Mouse (Mus musculus): Measurements from ENCODE around the gene Gm37240. TPM values are rescaled to one million over a fixed set of nuclear protein-coding genes. Genes with fewer than 3 reads are reported as not detected.

Gm37240 gene
- polyA plus RNA-seq, 1 experiment, result 0.26 TPM

DNA sequence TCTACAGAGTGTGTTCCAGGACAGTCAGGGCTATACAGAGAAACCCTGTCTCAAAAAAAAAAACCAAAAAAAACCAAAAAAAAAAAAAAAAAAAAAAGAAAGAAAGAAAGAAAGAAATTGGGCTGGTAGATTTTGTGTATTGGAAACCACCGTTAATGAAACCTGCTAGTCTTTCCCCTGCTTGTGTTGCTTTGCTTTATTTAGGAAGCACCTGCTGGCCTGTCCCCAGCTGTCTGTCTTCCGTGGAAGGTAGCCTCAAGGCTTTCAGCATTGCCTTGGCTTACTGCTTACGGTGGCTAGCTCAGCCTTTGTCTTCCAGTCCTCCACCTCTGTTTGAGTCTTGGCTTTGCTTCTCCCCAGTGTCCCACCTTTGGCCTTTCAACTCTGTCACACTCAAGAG lies 1060.4 kb downstream of the Gm37240 start:
- no peak for DNase-seq (ENCODE audit: extremely low spot score in 1 of 2, low spot score in 1 of 2)

DNA sequence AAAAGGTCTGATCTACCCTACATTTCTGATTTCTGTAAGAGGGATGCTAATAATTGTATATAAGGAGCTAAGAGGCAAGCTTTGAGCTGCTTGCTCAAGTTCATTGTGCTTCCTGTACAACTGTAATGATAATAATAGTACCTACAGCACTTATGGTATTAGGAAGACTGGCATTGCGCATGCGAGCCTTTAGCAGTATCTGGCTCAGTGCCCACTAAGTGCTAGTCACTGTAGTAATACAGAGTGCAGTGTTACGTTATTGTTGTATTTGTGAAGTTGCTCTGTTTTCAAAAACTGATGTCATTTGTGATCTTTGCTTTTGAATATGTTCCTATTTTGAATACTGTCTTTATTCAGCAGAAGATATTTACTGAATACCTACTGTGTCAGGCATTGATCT lies 1060.9 kb downstream of the Gm37240 start:
- no peak for DNase-seq (ENCODE audit: extremely low spot score in 1 of 2, low spot score in 1 of 2)

DNA sequence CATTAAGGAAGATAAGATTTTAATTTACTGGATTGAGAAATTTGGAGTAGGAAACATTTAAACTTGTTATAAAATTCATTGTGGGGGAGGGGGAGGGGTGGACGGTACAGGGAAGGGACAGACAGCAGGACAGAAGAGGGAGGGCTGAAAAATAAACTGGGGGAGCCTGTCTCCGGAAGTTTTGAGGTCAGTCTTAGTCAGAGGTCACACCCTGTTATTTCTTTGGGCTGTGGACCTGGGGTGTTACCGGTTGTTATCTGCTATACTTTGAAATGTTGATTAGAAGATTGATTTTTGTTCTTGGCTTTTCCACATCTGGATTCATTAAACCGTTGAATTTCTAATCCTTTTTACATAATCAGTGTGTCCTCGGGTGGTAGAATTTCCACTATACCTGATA lies 1061.3 kb downstream of the Gm37240 start:
- DNase-seq (ENCODE audit: extremely low spot score in 1 of 2, low spot score in 1 of 2), result no peak

DNA sequence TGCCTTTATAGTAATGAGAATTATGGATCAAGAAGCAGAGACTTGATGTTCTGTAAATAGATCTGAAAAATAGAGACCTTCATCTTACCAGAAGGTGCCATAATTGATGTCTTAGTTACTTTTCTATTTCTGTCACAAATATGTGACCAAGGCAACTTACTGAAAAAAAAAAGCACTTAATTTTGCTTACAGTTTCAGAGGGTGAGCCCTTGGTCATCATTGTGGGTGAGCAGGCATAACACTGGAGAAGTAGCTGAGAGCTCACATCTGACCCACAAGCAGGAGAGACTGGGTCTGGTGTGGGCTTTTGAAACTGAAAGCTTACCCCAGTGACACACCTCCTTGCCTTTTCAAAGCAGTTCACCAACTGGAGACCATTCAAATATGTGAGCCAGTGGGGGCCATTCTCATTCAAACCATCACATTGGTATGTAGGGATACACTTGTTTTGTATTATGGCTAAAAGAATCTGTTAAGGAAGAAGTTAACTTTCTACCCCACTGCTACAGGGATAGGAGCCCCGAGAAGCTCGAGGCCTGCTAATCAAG lies 1066.6 kb downstream of the Gm37240 start:
- no peak for DNase-seq (ENCODE audit: extremely low spot score in 1 of 2, low spot score in 1 of 2)

DNA sequence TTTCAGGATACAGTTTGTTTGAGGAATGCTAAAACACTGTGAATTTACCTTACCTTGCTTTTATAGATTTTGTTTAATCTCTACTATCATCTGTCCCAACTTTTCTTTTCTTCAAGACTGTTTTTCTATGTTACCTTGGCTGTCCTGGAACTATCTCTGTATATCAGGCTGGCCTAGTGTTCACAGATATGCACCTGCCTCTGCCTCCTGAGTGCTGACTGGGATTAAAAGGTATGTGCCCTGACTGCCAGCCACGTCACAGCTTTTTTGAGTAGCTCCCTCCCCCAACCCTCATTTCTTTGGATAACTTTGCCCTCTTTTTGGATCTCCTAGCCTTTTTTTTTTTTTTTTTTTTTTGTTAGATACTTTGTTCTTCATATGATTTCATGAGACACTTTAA lies 1070.4 kb downstream of the Gm37240 start:
- DNase-seq (ENCODE audit: extremely low spot score in 1 of 2, low spot score in 1 of 2), result no peak

DNA sequence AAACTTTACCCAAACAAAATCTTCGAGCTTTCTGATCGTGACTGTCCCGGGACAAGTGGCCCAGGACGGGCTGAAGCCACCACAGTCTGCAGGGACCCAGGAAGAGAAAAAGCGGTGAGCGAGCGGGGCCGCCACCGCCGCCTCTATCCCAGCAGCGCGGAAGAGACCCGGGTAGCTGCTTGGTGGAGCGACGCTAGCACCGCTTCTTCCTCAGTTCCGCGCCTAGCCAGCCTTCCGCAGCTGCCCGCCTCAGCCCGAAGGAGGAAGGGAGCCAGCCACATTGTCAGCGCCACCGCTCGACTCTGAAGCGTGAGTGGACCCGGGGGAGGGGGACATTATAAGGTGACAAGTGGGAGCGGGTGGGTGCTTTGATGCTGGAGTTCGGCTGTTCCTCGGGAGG lies 1071.9 kb downstream of the Gm37240 start:
- peak; percentile 10 to 55 for DNase-seq (ENCODE audit: extremely low spot score in 1 of 2, low spot score in 1 of 2)

DNA sequence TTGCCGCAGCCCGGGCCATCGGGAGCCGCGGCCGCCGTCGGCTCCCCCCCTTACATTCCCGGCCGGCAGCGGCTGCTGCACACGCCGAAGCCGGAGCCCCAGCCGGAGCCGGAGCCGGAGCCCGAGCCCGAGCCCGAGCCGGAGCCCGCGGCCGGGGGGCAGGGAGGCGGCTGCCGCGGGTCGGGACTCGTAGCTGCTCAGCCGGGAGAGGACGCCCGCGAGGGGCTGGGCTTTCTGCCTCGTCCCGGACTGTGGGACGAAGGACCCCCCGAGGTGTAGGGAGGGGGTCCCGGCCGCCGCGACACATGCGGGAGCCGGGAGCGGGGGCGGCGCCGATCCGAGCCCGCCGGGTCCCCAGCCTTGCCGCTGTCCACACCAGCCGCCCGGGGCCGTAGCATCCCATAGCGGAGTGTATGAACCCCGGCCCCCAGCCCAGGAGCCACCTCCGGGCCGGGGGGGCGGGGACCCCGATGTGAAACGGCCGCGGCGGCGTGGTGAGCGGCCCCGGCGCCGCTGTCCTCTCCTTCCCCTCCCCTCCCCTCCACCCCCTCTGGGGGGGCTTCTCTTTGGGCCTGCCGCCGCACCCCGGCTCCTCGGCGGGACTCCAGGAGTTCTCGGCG lies 1072.4 kb downstream of the Gm37240 start, which contains the start of gene Fbxw7:
Gene Fbxw7, plus strand, starts transcription at position 507 of the 620 bp plus-strand sequence.
- DNase-seq (ENCODE audit: extremely low spot score in 1 of 2, low spot score in 1 of 2), result no peak

DNA sequence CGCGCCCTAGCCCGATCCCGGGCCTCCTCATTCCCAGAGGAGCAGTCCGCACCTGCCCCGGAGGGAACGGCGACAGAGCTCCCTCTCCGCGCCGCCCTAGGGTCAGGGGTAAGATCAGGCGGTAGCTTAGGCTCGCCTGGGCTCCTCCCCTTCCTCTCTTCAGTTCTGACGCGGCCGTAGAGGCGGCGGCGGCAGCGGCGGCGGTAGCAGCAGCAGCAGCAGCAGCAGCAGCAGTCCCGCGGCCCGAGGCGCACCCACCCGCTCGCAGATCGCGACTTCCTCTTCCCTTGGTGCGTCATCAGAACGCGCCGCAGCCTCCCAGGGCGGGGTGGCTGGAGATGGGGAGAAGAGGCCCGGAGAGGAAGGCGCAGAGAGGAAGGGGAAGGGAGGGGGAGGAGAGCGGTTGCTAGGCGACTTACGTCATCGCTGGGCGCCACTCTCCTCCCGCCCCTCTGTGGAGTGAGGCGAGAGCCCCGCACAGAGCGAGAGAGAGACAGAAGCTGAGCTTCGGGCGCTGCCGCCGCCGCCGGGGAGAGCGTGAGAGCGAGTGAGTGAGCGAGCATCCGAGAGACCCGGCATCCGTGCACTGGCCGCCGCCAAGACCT lies 1073.1 kb downstream of the Gm37240 start:
- peak; percentile 98 to 100 for DNase-seq (ENCODE audit: extremely low spot score in 1 of 2, low spot score in 1 of 2)

DNA sequence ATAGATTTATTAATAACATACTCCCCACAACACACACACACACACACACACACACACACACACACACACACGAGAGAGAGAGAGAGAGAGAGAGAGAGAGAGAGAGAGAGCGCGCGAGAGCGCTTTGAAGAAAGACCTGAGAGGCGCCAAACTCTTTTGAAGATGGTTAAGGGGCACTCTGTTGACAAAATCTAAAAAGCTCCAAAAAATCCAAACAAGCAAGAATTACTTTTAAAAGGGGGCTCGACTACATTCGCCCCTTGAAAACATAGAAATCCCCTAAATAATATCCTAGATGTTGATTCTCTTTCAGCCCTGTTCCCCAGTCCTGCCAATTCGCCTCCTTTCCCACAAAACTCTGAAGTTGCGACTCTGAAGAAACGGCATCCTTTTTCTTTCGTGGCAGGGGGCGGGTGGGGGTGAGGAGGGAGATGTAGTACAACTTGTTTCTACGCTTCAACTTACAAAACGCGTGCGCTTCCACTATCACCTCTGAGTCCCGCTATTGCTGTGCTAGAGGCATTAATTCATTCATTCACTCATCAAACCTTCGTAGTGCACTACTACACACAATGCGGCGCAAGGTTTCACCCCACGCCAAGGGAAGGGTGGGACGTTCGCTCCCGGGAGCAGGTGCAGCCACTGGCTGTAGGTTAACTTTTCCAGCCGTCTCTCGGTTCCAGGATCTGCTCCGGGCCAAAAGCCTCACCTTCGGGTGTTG lies 1073.7 kb downstream of the Gm37240 start:
- no peak for DNase-seq (ENCODE audit: extremely low spot score in 1 of 2, low spot score in 1 of 2)

DNA sequence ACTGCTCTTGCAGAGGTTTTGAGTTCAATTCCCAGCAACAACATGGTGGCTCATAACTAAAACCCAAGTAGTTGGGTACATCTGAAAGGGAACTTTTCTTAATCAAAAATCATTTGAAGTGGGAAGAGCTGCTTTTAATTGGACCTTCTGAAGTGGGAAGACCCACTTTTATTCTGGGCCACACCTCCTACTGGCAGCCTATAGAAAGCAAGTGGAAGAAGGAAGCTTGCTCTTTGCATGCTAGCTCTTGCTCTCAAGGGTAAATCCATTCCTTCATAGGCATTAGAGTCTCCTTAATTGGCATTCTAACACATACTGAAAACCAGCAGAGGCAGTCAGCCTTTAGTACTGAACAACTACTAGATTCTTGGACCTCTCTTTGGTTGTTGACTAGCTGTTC lies 1076.5 kb downstream of the Gm37240 start:
- DNase-seq (ENCODE audit: extremely low spot score in 1 of 2, low spot score in 1 of 2), result no peak

DNA sequence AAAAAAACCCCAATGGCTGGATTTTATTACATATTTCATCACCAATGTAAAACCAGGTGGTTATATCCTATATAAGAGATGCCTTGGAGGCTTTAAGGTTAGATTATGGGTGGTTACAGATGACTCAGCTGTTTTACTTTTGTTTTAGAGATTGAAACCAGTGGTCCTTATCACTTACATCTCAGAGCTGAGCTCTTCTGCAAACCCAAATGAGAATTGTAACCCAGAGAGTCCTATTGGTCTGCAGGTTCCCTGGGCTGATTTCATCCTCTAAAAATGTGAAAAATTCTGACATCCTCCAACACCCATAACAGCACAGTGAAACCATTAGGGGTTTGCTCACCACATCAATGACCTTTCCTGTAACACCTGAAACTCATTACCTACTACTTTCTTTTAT lies 1078.4 kb downstream of the Gm37240 start:
- no peak for DNase-seq (ENCODE audit: extremely low spot score in 1 of 2, low spot score in 1 of 2)

DNA sequence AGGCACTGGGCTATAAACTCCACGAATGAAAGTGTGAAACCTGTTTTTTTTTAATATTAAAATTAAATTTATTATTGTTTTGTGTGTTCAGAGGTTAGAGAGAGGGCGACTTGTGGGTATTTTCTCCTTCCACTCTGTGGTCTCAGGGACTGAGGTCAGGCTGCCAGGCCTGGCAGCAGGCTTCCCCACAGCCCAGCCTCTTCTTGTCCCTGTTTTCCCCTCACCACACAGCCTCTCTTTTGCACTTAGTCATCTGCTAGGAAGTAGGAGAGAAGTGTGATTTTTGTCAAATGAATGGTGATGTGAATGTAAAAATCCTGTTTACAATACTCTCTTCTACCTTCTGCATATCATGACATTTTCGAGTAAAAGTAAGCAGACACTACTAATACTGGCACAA lies 1079.5 kb downstream of the Gm37240 start:
- DNase-seq (ENCODE audit: extremely low spot score in 1 of 2, low spot score in 1 of 2), result no peak

DNA sequence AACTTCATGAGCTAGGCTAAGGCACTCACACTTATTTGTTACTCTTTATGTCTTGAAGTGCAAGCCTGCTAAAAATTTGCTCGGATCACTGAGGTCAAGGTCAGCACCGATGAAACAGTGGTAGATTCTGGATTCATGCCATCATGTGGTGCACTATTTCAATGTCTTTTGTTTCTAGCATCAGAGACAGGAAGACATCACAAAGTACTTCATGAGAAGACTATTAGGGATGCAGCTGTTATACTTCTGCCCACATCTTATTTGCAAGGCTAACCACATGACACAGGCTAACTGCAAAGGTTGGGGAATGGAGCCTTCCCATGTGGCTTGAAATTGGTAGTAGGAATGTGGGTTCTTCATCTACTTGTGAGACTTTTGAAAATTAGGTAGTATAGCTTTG lies 1081.1 kb downstream of the Gm37240 start:
- DNase-seq (ENCODE audit: extremely low spot score in 1 of 2, low spot score in 1 of 2), result no peak

DNA sequence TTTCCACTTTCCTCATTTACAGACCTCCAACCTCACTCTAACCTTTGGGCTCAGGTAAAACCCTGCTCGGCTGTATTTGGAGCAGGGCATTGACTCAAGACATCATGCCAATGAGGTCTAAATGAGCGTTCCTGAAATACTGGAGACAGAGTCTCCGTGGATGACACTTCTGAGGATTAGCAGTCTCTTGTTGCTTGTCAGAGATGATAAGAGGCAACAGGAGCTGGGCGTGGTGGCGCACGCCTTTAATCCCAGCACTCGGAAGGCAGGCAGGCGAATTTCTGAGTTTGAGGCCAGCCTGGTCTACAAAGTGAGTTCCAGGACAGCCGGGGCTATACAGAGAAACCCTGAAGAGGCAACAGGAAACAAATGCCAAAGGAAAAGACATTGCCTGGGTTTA lies 1083.3 kb downstream of the Gm37240 start:
- no peak for DNase-seq (ENCODE audit: extremely low spot score in 1 of 2, low spot score in 1 of 2)

DNA sequence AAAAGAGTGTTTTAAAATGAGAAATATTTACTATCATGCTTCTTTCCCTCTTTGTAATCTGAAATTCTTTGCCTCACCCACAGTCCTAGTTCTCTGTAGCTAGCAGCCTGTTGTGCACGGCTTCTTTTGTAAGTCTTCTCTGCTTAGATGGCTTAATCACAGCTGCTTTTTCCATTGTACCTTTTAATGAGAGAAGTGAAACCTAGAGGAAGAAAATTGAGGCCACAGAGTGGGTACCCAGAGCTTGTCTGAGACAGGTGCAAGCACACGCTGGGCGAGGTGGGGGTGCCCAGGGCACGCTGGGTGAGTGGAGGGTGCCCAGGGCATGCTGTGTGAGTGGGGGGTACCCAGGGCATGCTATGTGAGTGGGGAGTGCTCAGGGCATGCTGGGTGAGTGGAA lies 1099.4 kb downstream of the Gm37240 start:
- no peak for DNase-seq (ENCODE audit: extremely low spot score in 1 of 2, low spot score in 1 of 2)

DNA sequence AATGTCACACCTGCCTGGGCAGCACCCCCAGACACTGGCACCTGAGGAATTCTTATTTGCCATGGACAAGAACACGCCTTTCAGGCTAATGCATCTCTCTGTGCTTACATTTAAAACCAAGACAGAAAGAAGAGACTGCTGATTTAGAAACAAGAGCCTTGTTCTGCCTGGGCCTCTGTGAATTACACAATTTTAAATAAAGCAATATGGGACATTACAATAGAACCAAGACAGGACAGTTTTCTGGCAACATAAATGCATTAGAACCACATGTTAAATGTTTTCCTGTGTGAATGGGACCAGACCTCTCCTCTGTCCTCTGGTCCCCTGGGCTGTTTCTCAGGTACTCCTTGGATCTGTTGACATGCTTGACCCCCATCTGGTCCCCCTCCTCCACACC lies 1111.2 kb downstream of the Gm37240 start:
- DNase-seq (ENCODE audit: extremely low spot score in 1 of 2, low spot score in 1 of 2), result no peak

DNA sequence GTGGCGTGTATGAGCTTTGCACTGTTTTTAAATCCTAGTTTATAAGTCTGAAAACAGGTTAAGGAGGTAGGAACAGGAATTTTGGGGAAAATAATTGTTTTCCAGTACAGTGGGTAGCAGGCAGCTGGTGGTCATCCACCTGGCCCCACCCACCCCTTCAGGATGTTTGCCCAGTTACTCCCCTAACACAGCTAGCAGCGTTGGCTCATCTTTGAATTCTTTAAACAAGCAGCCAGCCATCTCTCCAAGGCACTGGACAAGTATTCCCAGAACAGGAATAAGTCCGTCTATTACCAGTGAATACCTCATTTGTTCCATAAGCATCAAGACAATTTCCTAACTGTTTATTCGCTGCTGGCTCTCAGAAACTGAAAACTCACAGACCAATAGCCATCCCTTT lies 1111.7 kb downstream of the Gm37240 start:
- no peak for DNase-seq (ENCODE audit: extremely low spot score in 1 of 2, low spot score in 1 of 2)

DNA sequence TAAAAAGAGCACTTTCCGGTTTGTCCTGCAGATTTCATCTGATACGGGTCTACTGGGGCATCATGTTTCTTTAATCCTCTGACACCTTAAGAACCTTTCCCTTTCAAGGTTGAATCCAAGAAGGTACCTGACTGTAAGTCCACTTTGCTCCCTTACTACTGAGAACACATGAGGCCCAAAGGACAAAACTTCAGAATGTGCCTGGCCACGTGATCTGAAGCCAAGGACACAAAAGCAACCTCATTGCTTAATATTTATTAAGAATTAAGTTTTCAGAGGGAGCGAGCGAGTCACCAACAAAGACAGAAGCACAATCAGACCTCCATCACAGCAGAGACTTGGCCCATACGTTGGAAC lies 1112.3 kb downstream of the Gm37240 start:
- DNase-seq (ENCODE audit: extremely low spot score in 1 of 2, low spot score in 1 of 2), result no peak

DNA sequence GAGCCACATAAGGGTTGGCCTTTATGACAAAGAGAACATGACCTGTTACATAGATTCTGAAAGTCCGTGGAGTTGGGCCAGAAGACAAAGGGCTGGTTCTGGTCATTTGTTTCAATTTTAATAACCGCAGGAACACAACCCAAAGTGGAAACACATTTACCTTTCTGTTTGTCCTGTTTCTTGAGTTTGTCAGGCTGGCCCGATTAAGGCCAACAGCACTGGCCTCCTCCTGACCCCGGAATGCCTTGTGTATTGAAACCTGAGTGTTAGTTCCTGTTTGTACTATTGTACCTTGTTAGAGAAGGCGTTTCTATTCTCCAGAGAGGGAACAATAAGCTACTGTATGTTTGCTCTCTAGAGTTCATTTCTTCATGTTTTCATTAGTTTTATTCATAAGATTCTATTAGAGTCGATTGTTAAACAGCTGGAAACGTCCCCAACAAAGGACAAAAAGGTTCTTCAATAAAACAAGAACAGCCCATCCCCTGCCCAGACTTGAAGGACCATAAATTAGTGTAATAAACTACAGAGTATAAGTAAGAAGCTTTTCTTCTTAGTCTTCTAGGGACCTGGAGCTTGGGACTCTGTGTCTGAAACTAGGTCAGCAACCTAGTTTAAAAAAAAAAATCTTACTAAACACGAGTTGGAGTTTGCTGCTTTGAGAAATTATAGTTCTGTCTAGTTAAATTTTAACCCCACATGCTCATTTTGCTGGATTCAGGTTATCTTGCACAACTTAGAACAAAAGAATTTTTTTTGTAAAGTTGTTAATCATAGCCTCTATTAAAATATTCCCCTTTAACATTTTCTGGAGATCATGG lies 1112.9 kb downstream of the Gm37240 start:
- DNase-seq (ENCODE audit: extremely low spot score in 1 of 2, low spot score in 1 of 2), result no peak

DNA sequence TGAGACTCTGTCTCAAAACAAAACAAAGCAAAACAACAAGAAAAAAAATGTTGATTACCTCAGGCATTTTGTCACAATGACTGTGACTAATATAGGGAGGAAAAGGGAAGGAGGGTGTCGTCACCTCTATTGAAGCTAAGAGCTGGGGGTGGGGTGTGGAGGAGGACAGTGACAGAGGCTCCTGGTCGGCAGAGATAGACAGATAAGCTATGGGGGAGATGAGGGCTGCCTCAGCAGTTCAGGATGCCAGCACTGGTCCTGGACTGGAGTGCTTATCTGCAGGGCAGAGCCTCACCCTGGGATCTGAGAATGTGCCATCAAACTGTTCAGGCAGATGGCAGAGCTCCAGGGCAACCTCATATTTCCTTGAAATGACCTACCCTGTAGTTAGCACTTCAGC lies 1115.3 kb downstream of the Gm37240 start:
- no peak for DNase-seq (ENCODE audit: extremely low spot score in 1 of 2, low spot score in 1 of 2)

DNA sequence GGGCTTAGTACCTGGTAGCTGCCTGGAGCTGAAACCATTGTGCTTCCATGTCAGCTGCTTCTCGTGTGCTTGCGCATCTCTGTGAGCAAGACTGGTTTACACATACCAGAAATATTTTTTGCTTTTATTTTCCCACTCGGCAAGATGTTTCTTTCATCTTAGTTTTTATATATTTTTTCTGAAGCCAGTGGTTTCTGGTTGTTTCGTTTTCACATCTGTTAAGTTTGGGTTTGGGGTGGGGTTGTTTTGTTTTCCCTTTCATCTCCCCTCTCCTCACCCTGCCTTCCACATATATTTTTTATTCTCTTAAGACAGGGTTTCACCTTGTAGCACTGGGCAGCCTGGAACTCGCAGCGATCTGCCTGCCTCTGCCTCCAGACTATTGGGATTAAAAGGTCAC lies 1116.8 kb downstream of the Gm37240 start:
- no peak for DNase-seq (ENCODE audit: extremely low spot score in 1 of 2, low spot score in 1 of 2)

Data from frontal cortex, adult 2 months (tissue).